Mouse (Mus musculus) liver, adult 2 months (tissue): Measurements from ENCODE around the gene Slc17a7. TPM values are rescaled to one million over a fixed set of nuclear protein-coding genes. Genes with fewer than 3 reads are reported as not detected.

ENCODE experiments used
- DNase-seq: peaks from one replicate; pipeline ENCODE4 v3.0.0-alpha.2; 2011; ENCODE audit warnings: low read depth, low spot score; ENCODE audit errors: extremely low read depth
- H3K27ac ChIP-seq: fragments of 200-500 bp; replicated peaks from 2 replicates; pipeline ENCODE4 v1.5.1; 2012; ENCODE audit warnings: low read depth, mild to moderate bottlenecking, control low read depth, inconsistent platforms, low read length; ENCODE audit not compliant: insufficient read depth
- H3K27me3 ChIP-seq: fragments of 200-500 bp; 2 replicates; pipeline ENCODE4 v1.6.1; 2012; ENCODE audit warnings: mild to moderate bottlenecking, moderate library complexity, low read length, inconsistent platforms; ENCODE audit not compliant: control insufficient read depth, insufficient read depth
- H3K36me3 ChIP-seq: fragments of 200-500 bp; 2 replicates; pipeline ENCODE4 v1.6.1; 2012; ENCODE audit warnings: low read length, inconsistent platforms; ENCODE audit not compliant: control insufficient read depth, insufficient read depth
- H3K4me1 ChIP-seq: fragments of 200-500 bp; 2 replicates; pipeline ENCODE4 v1.6.1; 2011; ENCODE audit warnings: low read length; ENCODE audit not compliant: control insufficient read depth, insufficient read depth
- H3K4me3 ChIP-seq: fragments of 200-500 bp; 2 replicates; pipeline ENCODE4 v1.5.1; 2011; ENCODE audit warnings: low read depth, mild to moderate bottlenecking, control low read depth, low read length, moderate library complexity; ENCODE audit not compliant: insufficient read depth
- H3K79me2 ChIP-seq: fragments of 200-500 bp; 2 replicates; pipeline ENCODE4 v1.6.1; 2012; ENCODE audit warnings: inconsistent platforms, mild to moderate bottlenecking, low read length, moderate library complexity; ENCODE audit not compliant: control insufficient read depth, insufficient read depth
- H3K9ac ChIP-seq: fragments of 200-500 bp; 2 replicates; pipeline ENCODE4 v1.6.1; 2012; ENCODE audit warnings: low read depth, mild to moderate bottlenecking, control low read depth, inconsistent platforms, low read length
- CTCF ChIP-seq: fragments of 200-500 bp; IDR thresholded peaks from 2 replicates; pipeline ENCODE4 v1.5.1; 2011; ENCODE audit warnings: low read depth, low read length, control low read depth
- POLR2A ChIP-seq: fragments of 200-500 bp; IDR thresholded peaks from 2 replicates; pipeline ENCODE4 v1.6.1; 2011; ENCODE audit warnings: low read length, control low read depth; ENCODE audit not compliant: insufficient read depth; ENCODE audit errors: extremely low read depth
- WGBS: fragments of 180-500 bp; shearing (Covaris S2); methylation state at CpG from one replicate; pipeline ENCODE4 v1.1.7; 2018; 5-methylcytosine and 5-hydroxymethylcytosine counted together
- polyA plus RNA-seq: library from polyadenylated mRNA; depleted of rRNA; stranded (reverse); fragments of >200 nt; gene quantifications from 2 replicates; pipeline ENCODE4 v1.2.3, GENCODE M21; 2012
- total RNA-seq: library from RNA; depleted of rRNA; stranded (reverse); fragments of >200 nt; gene quantifications from 2 replicates; pipeline ENCODE4 v1.2.3, GENCODE M21; 2014

Gene Slc17a7
- total and polyA plus RNA-seq, 2 experiments = not detected

- TF ChIP-seq POLR2A (no peak), CTCF (no peak)
- H3K36me3 ChIP-seq = peaks cover 29% of the 10 kb centered on the region; the same call in 1 of the 2 replicates
- no peak overlapping the region for H3K27ac ChIP-seq
These were observed 37.5 kb upstream of the Slc17a7 start for GRCm38 (mm10) chr7:45126147-45126843.

GRCm38 (mm10) chr7:45126844-45127699 lies 36.7 kb upstream of the Slc17a7 start:
- WGBS = 31% methylated on average over 21 of the region's 21 CpGs
- no peak for DNase-seq
- H3K79me2 ChIP-seq = peaks cover 11% of the 10 kb centered on the region; the same call in 1 of the 2 replicates
- peaks cover 41% of the 10 kb centered on the region for H3K4me1 ChIP-seq
- H3K36me3 ChIP-seq = peaks cover 25% of the 10 kb centered on the region; the same call in 1 of the 2 replicates
- H3K27me3 ChIP-seq = no peaks in the 10 kb centered on the region
- peak overlapping the region; percentile 90; the same call in 1 of the 2 replicates for H3K4me3 ChIP-seq
- H3K27ac ChIP-seq = peak overlapping the region; percentile 22; the same call in 1 of the 2 replicates
- peak overlapping the region; percentile 95 for H3K9ac ChIP-seq
- TF ChIP-seq POLR2A (no peak), CTCF (peak; percentile 11; the same call in 1 of the 2 replicates)

More at GRCm38 (mm10) chr7:45126147-45126843, 37.5 kb upstream of the Slc17a7 start:
- DNase-seq = no peak
- Histone ChIP-seq H3K4me1 (peaks cover 35% of the 10 kb centered on the region), H3K27me3 (no peaks in the 10 kb centered on the region), H3K9ac (peak overlapping the region; percentile 95), H3K4me3 (no peak overlapping the region), H3K79me2 (peaks cover 11% of the 10 kb centered on the region; the same call in 1 of the 2 replicates)
- WGBS = 78% methylated on average over 17 of the region's 17 CpGs

- Histone ChIP-seq H3K36me3 (peaks cover 21% of the 10 kb centered on the region; the same call in 1 of the 2 replicates), H3K9ac (peak overlapping the region; percentile 95), H3K4me1 (peaks cover 38% of the 10 kb centered on the region), H3K27ac (peak overlapping the region; percentile 83), H3K27me3 (no peaks in the 10 kb centered on the region), H3K79me2 (peaks cover 11% of the 10 kb centered on the region; the same call in 1 of the 2 replicates), H3K4me3 (peak overlapping the region; percentile 90)
- TF ChIP-seq CTCF = no peak
- no peak for TF ChIP-seq POLR2A
- WGBS = 1% methylated on average over 6 of the region's 6 CpGs
- no peak for DNase-seq
These were observed 36.0 kb upstream of the Slc17a7 start for GRCm38 (mm10) chr7:45127700-45128224.

GRCm38 (mm10) chr7:45128624-45129246 lies 35.0 kb upstream of the Slc17a7 start, which contains the start of gene Rpl13a:
Rpl13a (minus strand) TSS chr7:45128761.
- DNase-seq = peak; percentile 94
- Histone ChIP-seq H3K27me3 (no peaks in the 10 kb centered on the region), H3K9ac (peak within 1 kb of the TSS; percentile 95), H3K4me1 (peaks cover 33% of the 10 kb centered on the region), H3K36me3 (peaks cover 18% of the 10 kb centered on the region; the same call in 1 of the 2 replicates), H3K79me2 (peaks cover 11% of the 10 kb centered on the region; the same call in 1 of the 2 replicates), H3K27ac (peak within 1 kb of the TSS; percentile 90), H3K4me3 (peak within 1 kb of the TSS; percentile 90)
- under 1% methylated on average over 48 of the region's 48 CpGs for WGBS
- TF ChIP-seq CTCF (peak; percentile 86), POLR2A (peak; percentile 94)

GRCm38 (mm10) chr7:45129318-45129717 lies 34.4 kb upstream of the Slc17a7 start:
- peaks cover 18% of the 10 kb centered on the region; the same call in 1 of the 2 replicates for H3K36me3 ChIP-seq
- TF ChIP-seq CTCF = no peak
- TF ChIP-seq POLR2A = no peak
- under 1% methylated on average over 17 of the region's 17 CpGs for WGBS
- peak overlapping the region; percentile 90 for H3K27ac ChIP-seq
- peaks cover 11% of the 10 kb centered on the region; the same call in 1 of the 2 replicates for H3K79me2 ChIP-seq
- no peaks in the 10 kb centered on the region for H3K27me3 ChIP-seq
- H3K4me3 ChIP-seq = peak overlapping the region; percentile 62
- H3K4me1 ChIP-seq = peaks cover 33% of the 10 kb centered on the region
- peak; percentile 85 for DNase-seq
- peak overlapping the region; percentile 72 for H3K9ac ChIP-seq
